Mouse (Mus musculus) 3134 (cell line): ENCODE measurements at regions not wholly inside any gene's neighbourhood (a gene's known extent, or its start where the extent isn't known, plus 50 kb on each side); places are given as distances from the start of the nearest gene placed in this dataset.

Experiments
- DNase-seq: peaks from one replicate; pipeline ENCODE4 v3.0.0-alpha.2; 2011; ENCODE audit warnings: low spot score; ENCODE audit not compliant: insufficient read length; ENCODE audit errors: extremely low read depth

DNA sequence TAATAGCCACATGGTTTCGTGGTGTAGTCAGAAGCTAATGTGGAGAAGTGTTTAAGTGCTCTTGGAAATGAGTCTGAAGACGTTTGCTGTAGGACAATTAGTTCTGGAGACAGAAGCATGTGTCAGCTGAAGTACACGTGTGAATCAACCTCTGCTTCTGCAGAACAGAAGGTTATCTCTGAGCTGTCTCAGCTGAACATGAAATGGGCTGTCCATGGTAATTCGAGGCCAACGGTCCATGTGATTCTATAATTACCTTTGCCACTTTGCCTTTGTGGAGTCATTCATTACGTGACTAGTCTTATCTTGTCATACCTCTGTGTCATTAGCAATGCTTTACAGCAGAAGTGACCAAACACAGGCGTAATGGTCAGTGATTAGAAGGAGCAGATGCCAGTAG is 295.6 kb upstream of the Veph1 start:
- no peak for DNase-seq

DNA sequence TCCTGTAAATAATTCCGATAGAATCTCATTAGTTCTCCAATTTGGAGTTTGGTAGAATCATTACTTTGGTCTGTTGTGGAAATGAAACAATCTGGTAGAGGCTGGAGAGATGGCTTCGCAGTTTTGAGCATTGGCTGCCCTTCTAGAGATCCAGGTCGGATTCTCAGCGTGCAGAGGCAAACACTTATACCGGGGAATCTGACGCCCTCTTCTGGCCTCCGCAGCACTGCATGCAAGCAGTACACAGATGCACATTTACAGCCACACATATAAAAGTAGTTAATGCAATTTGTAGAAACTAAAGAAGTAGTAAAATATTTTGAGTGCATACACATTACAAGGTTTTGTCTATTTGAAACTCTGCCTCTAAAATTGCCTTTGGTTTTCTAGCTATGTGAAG is 294.1 kb upstream of the Veph1 start:
- DNase-seq: no peak

DNA sequence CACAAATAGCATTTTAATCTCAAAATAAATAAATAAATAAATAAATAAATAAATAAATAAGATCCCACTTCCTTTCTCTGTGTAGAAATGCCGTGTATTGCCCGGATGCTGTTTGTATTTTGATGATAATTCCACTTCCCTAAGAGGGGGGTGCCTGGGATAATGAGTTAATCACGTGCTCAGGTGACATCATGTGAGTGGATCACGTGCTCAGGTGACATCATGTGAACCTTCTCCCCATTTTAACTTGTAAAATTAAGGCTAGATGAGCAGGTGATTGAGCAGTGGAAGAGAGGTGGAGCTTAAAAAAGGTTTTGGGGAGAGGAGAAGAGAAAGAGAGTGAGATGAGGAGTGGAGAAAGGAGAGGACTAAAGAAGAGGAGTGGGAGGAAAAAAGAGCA is 292.8 kb upstream of the Veph1 start:
- no peak for DNase-seq

DNA sequence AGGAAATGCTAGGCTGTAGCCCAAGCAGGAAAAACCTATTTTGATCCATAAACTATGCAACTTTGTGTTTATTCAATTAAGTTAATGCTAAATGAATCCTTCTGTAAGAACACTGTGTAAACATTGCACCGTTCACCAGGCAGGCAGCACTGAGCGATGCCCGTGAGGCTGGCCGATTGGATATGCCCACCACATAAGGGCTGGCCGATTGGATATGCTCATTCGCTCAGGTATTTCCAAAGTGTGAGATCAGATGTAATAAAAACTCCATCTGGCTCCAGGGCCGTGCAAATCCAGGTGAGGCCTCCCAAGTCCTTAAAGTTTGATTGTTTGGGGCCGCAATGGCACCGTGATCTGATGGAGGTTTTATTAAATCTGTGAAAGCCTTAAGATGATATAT is 288.2 kb upstream of the Veph1 start:
- DNase-seq: no peak

GRCm38 (mm10) chr3:66584101-66584500 is 287.5 kb upstream of the Veph1 start:
- no peak for DNase-seq

DNA sequence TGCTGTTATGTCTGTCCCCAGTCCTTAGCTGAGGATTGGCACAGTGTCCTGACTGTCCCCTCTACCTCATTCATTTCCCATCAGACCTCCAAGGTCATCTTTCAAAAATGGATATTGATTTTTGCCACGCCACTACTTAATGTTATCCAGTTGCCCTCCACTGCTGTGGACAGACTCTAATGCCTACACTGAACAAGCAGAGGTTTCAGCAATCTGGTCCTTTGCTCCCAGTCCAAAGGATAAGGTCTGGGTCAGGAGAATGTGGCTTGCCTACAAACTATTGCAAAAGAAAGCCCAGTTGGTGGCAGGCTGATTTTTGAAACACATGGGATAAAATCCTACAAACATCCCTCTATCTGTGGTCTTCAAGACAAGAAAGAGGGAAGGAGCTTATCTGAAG is 280.0 kb upstream of the Veph1 start:
- no peak for DNase-seq

- no peak for DNase-seq
These were observed 277.7 kb upstream of the Veph1 start for GRCm38 (mm10) chr3:66574321-66574720.

- no peak for DNase-seq
These were observed 276.4 kb upstream of the Veph1 start for GRCm38 (mm10) chr3:66572887-66573519.

- DNase-seq: no peak
These were observed 273.7 kb upstream of the Veph1 start for GRCm38 (mm10) chr3:66570342-66570741.

- no peak for DNase-seq
These were observed 267.9 kb upstream of the Veph1 start for GRCm38 (mm10) chr3:66564268-66565245.

GRCm38 (mm10) chr3:66563329-66563728 is 266.7 kb upstream of the Veph1 start:
- DNase-seq: no peak

DNA sequence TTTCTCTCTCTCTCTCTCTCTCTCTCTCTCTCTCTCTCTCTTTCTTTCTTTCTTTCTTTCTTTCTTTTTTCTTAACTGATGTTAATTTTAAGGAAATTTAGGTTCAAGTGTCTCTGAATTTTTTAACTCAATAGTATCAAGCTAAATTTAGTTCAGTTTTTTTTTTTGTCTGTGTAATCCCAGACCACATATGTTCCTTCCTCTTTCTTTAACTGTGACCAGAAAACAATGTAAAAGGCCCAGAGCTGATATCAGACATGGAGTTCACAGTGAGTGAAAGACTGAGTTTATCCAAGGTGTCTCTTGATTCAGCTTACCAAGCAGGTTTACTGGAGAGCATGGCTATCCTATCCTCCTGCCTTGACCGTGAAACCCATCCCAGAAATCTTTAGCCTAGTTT is 258.9 kb upstream of the Veph1 start:
- DNase-seq: no peak

- DNase-seq: no peak
These were observed 254.3 kb upstream of the Veph1 start for GRCm38 (mm10) chr3:66550920-66551319.

- no peak for DNase-seq
These were observed 249.9 kb upstream of the Veph1 start for GRCm38 (mm10) chr3:66546576-66546975.

DNA sequence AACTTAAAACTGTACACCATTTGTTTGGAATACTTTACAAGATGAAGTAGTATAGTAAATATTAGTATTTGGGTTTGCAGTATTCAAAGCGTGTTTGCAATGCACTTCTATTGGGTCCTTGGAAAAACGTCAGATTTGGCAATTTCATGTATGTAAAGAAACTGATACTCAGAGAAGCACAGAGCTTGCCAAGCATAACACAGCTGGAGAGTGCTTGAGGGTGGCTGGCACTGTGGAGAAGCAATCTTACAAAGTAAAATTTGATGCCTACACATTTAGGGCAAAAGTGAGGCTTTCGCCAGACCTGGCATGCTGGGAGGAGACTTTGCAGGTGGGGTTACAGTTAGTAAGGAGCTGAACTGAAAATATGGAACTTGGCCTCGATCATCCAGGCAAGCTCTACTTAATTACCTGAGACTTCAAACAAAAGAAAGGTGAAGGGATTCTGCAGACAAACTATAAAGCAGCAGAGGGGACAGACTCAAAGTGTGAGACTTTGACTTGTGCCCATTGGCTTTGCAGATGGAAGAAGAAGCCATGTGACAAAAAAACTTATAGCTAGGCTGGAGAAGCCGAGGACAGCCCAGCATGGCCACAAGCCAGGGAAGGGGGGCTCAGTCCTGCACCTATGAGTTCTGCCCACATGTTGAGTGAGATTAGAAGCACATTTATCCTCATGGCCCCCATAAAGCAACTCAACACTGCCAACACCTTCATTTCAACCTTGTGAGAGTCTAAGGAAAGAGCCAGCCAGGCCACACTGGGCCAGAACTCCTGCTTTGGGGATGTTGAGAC is 247.7 kb upstream of the Veph1 start:
- DNase-seq: no peak

DNA sequence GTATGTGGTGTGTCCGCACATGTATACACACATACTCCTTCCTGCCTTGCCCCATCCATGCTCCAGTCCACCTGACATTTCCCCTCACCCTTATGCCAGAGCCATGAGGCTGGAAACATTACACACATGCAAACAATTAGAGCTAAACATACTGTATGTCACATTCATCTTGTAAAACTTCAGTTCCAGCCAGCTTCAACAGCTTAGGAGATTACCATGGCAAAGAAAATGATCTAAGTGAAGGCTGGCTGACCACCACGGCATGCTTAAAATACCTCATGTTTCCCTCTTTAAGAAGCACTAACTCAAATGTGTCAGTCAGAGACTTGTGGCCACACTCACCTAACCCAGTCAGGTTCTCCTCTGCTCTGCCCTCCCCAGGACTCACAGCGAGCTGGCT is 246.2 kb upstream of the Veph1 start:
- no peak for DNase-seq

DNA sequence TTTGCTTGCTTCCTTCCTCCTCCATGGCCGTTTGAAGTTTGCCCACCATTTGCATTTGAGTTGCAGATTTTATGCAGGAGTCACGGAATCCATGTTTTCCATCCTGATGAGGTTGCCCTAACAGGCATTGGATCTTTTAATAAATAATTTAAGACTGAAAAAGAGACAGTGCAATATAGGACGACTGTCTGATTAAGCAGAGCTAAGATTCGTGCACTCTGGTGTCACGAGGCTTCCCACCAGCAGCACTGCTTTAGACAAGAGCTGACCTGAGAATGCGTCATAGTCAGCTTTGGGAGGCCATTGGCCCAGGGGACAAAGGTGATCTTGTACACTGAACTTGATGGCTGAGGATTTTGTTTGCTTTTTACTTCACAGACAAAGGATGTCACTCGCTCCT is 241.3 kb upstream of the Veph1 start:
- no peak for DNase-seq

- DNase-seq: no peak
These were observed 240.7 kb upstream of the Veph1 start for GRCm38 (mm10) chr3:66537106-66537893.

DNA sequence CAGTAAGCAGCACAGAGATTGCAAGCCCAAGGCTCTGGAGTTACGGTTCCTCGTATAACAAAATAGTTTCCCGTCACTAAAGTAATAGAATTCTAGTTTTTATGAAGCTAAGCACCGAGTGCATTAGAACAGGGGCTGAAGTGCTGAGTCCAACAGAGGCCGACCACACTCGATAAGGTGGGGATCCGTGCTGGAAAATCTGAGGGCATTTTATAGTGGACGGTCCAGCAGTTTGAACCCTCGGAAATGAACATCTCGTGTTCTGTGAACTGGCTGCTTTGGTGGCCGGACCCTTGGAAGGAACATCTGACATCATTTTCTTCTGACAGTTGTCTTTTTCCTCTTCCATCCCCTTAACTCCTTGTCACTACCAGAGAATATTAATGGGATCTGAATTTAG is 240.0 kb upstream of the Veph1 start:
- DNase-seq: no peak

DNA sequence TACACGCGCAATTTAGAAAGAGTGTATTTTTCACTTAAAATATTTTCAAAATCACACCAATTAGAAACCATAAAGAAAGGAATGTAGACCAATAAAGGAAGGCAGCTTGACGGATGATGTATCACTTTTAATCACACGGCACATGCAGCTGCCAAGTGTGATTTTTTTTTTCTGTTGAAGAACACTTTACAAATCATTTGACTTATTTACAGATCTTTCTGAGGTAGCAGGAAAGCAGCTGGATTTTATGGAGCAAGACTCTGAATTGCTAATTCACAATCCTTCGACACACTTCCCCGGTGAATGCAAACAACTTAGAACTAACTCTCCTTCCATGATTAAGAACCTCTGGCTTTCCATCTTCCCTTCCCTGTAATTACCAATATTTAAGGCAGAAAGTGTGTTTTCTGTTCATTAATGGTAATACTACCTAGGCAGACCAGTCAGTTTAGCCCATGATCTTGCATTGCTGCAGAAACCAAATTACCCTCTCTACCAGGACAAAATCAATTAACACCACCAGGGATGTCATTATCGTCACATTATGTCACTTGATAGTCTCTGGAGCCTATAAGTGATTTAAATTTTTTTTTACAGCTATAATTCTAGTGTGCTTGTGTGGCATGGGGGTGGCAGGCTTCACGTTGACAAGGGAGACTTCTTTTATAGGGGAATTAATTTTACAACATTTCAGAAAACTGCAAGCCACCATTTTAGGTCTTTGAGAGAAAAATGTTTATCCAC is 239.3 kb upstream of the Veph1 start:
- no peak for DNase-seq
